Mouse (Mus musculus): ENCODE data around the gene Obp2a. TPM values are rescaled to one million over a fixed set of nuclear protein-coding genes. Genes with fewer than 3 reads are reported as not detected.

Obp2a gene
- total and polyA plus RNA-seq, 3 experiments: not detected

DNA sequence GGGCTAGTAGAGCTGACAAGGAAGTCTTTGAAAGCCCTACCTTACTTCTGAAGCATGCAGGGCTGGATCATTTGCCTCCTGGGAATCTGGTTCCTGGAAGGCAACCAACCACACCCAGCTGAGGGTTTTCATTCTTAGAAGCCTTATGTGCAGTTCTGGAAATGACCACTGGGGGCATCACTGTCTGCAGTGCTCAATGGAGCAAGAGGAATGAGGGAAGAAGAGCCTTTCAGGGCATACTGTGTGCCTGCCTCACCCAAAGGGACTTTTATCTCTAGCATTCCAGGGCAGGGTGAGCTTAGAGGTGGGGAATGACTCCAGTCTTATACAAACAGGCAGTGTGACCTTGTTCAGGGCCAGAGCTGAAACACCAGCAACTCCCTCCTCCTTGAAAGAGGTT is 5.2 kb upstream of the Obp2a start:
- in situ Hi-C loops (cut with MboI; ENCODE audit: low pct_ligation_motif_present, low pct_unique_long_range_greater_than_20kb, low sequenced_read_pairs) (no loop called here), dilution Hi-C loops (cut with MboI; ENCODE audit: extremely low pct_ligation_motif_present, extremely low pct_unique_long_range_greater_than_20kb, low sequenced_read_pairs) (no loop called here)
- peak; percentile 64 for DNase-seq (ENCODE audit: extremely low read depth)
- Histone ChIP-seq H3K9ac (ENCODE audit: insufficient read depth, low read depth) (no peak overlapping the region), H3K36me3 (replicated peaks in 1 of 2; ENCODE audit: control insufficient read depth in 1 of 2, insufficient read depth in 1 of 2, low read length in 1 of 2) (no peaks in the 10 kb centered on the region), H3K9me3 (replicated peaks; ENCODE audit: low read length) (no peaks in the 10 kb centered on the region), H3K27ac (ENCODE audit: insufficient read depth, low read depth) (no peak overlapping the region), H3K4me2 (ENCODE audit: insufficient read depth, low read depth, poor library complexity, severe bottlenecking) (no peak overlapping the region), H3K79me2 (replicated peaks; ENCODE audit: control insufficient read depth, extremely low read depth, insufficient read depth, poor library complexity, severe bottlenecking) (no peaks in the 10 kb centered on the region), H3K4me3 (replicated peaks in 1 of 3; ENCODE audit: low read depth in 2 of 3, low read length in 2 of 3, poor library complexity in 1 of 3) (no peak overlapping the region), H3K4me1 (ENCODE audit: control insufficient read depth in 1 of 2, insufficient read depth in 2 of 2) (peaks cover 5 to 24% of the 10 kb centered on the region in 2 experiments; a peak in 2 of 4 replicates), H3K27me3 (replicated peaks) (peaks cover 7% of the 10 kb centered on the region)
- peak; percentile 72 to 91 for TF ChIP-seq CTCF (conservative IDR thresholded peaks at IDR 0.05 in 1 of 2, IDR thresholded peaks at IDR 0.05 in 1 of 2; ENCODE audit: low read depth in 2 of 2, low read length in 2 of 2)
- TF ChIP-seq USF2 (conservative IDR thresholded peaks at IDR 0.05; ENCODE audit: low read depth, low read length): no peak
- TF ChIP-seq SMC3 (IDR thresholded peaks at IDR 0.05; ENCODE audit: low read depth, low read length): peak; percentile 39
- TF ChIP-seq MAZ (IDR thresholded peaks at IDR 0.05; ENCODE audit: low read depth, low read length): no peak
- no peak for TF ChIP-seq MYC (IDR thresholded peaks at IDR 0.05; ENCODE audit: low read depth, low read length)
- TF ChIP-seq MXI1 (IDR thresholded peaks at IDR 0.05; ENCODE audit: low read depth, low read length): no peak
- TF ChIP-seq ZKSCAN1 (IDR thresholded peaks at IDR 0.05; ENCODE audit: borderline replicate concordance, low read depth, low read length): peak; percentile 41
- TF ChIP-seq CHD2 (IDR thresholded peaks at IDR 0.05; ENCODE audit: low read length): no peak
- TF ChIP-seq MAFK (IDR thresholded peaks at IDR 0.05; ENCODE audit: insufficient replicate concordance, low read length): no peak
- peak; percentile 55 for TF ChIP-seq RAD21 (IDR thresholded peaks at IDR 0.05; ENCODE audit: low read depth, low read length)
- TF ChIP-seq ELF1 (IDR thresholded peaks at IDR 0.05; ENCODE audit: low read depth, low read length): no peak
- no peak for TF ChIP-seq ETS1 (conservative IDR thresholded peaks at IDR 0.05; ENCODE audit: low read depth, low read length)

DNA sequence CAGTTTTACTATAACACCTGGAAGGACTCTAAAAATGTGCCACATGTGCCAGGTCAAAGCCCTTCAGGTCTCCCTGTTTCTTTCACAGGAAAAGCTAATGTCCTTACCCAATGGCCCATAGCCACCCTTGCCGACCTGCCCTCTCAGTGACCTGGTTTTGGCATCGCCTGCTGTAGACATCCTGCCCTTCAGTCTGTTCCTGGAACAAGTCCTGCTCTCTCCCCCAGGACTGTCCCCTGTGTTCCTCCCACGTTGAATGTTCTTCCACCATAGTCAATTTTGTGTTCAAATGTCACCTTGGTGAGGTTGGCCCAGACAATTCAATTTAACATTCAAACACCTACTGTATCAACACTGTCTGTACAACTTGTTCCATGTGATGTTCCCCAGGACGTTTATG is 2.9 kb upstream of the Obp2a start:
- no peak overlapping the region for H3K9ac ChIP-seq (ENCODE audit: insufficient read depth, low read depth)
- no peaks in the 10 kb centered on the region for H3K79me2 ChIP-seq (replicated peaks; ENCODE audit: control insufficient read depth, extremely low read depth, insufficient read depth, poor library complexity, severe bottlenecking)
- no peak overlapping the region for H3K27ac ChIP-seq (ENCODE audit: insufficient read depth, low read depth)
- no peaks in the 10 kb centered on the region for H3K36me3 ChIP-seq (replicated peaks in 1 of 2; ENCODE audit: control insufficient read depth in 1 of 2, insufficient read depth in 1 of 2, low read length in 1 of 2)
- no peaks in the 10 kb centered on the region for H3K9me3 ChIP-seq (replicated peaks; ENCODE audit: low read length)
- DNase-seq (ENCODE audit: extremely low read depth): no peak
- in situ Hi-C loops (cut with MboI; ENCODE audit: low pct_ligation_motif_present, low pct_unique_long_range_greater_than_20kb, low sequenced_read_pairs) (no loop called here), dilution Hi-C loops (cut with MboI; ENCODE audit: extremely low pct_ligation_motif_present, extremely low pct_unique_long_range_greater_than_20kb, low sequenced_read_pairs) (no loop called here)
- peaks cover 5 to 36% of the 10 kb centered on the region in 2 experiments; a peak in 2 of 4 replicates for H3K4me1 ChIP-seq (ENCODE audit: control insufficient read depth in 1 of 2, insufficient read depth in 2 of 2)
- no peak overlapping the region for H3K4me3 ChIP-seq (replicated peaks in 1 of 3; ENCODE audit: low read depth in 2 of 3, low read length in 2 of 3, poor library complexity in 1 of 3)
- H3K27me3 ChIP-seq (replicated peaks): peaks cover 2% of the 10 kb centered on the region
- no peak for TF ChIP-seq CHD2 (IDR thresholded peaks at IDR 0.05; ENCODE audit: low read length)
- no peak for TF ChIP-seq MAX (IDR thresholded peaks at IDR 0.05; ENCODE audit: low read length)
- no peak for TF ChIP-seq ELF1 (IDR thresholded peaks at IDR 0.05; ENCODE audit: low read depth, low read length)
- TF ChIP-seq ZKSCAN1 (IDR thresholded peaks at IDR 0.05; ENCODE audit: borderline replicate concordance, low read depth, low read length): no peak
- no peak for TF ChIP-seq E2F4 (IDR thresholded peaks at IDR 0.05; ENCODE audit: insufficient replicate concordance, low read depth, low read length)
- TF ChIP-seq JUN (IDR thresholded peaks at IDR 0.05; ENCODE audit: insufficient read depth, low read depth, low read length): no peak
- TF ChIP-seq TBP (conservative IDR thresholded peaks at IDR 0.05; ENCODE audit: low read depth, low read length): no peak
- TF ChIP-seq SIN3A (IDR thresholded peaks at IDR 0.05; ENCODE audit: low read length): no peak
- TF ChIP-seq JUND (conservative IDR thresholded peaks at IDR 0.05; ENCODE audit: low read depth, low read length): no peak
- no peak for TF ChIP-seq MAZ (IDR thresholded peaks at IDR 0.05; ENCODE audit: low read depth, low read length)
- TF ChIP-seq IRF4 (IDR thresholded peaks at IDR 0.05; ENCODE audit: low read depth, low read length): no peak
- no peak for TF ChIP-seq PAX5 (IDR thresholded peaks at IDR 0.05; ENCODE audit: low read length)
- no peak for TF ChIP-seq POLR2AphosphoS2 (IDR thresholded peaks at IDR 0.05; ENCODE audit: low read depth, low read length)
- no peak for TF ChIP-seq EP300 (IDR thresholded peaks at IDR 0.05; ENCODE audit: low read length)
- TF ChIP-seq ZNF384 (IDR thresholded peaks at IDR 0.05; ENCODE audit: low read depth, low read length): no peak
- TF ChIP-seq NRF1 (IDR thresholded peaks at IDR 0.05; ENCODE audit: low read depth, low read length): no peak
- no peak for TF ChIP-seq RAD21 (IDR thresholded peaks at IDR 0.05; ENCODE audit: low read depth, low read length)
- TF ChIP-seq ETS1 (conservative IDR thresholded peaks at IDR 0.05; ENCODE audit: low read depth, low read length): no peak
- TF ChIP-seq BHLHE40 (IDR thresholded peaks at IDR 0.05; ENCODE audit: low read depth, low read length): no peak
- no peak for TF ChIP-seq RCOR1 (conservative IDR thresholded peaks at IDR 0.05; ENCODE audit: low read depth, low read length)
- H3K4me2 ChIP-seq (ENCODE audit: insufficient read depth, low read depth, poor library complexity, severe bottlenecking): no peak overlapping the region

Measured in CH12.LX (cell line).